Mouse (Mus musculus) CH12F3 (cell line): ENCODE measurements around the gene Heatr4.

ENCODE experiments used
- in situ Hi-C: fragments of 300-500 bp; cut with MboI; formaldehyde crosslinking; loops from 2 replicates; pipeline ENCODE4 v1.14.3; 2020; ENCODE audit warnings: low sequenced_read_pairs

Heatr4 gene

GRCm38 (mm10) chr12:83939332-83939731 is 45.3 kb downstream of the Heatr4 start:
- in situ Hi-C loops = loop anchor here (25.0 kb wide), 1 partner anchor 227 kb away; no protein-coding TSS in a partner anchor

DNA sequence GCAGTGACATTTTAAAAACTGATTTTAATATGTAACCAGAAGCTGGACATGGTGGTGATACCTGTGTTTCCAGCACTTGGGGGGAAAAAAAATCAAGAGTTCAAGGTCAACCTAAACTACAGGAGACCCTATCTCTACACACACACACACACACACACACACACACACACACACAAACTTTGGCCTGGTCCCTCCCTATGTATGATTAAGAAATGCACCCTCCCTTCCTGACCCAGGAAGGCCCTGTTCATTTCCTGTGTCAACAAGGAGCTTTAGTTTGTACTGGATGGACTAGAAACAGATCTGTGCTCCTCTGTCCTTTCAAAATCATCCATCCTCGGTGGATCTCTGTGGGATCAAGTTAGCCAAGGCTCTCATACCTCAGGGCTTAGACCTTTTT is 46.1 kb downstream of the Heatr4 start:
- in situ Hi-C loops = loop anchor here (25.0 kb wide), 1 partner anchor 226 kb away; no protein-coding TSS in a partner anchor

- in situ Hi-C loops = loop anchor here (25.0 kb wide), 1 partner anchor 225 kb away; no protein-coding TSS in a partner anchor
These were observed 47.1 kb downstream of the Heatr4 start for GRCm38 (mm10) chr12:83937600-83937999.

DNA sequence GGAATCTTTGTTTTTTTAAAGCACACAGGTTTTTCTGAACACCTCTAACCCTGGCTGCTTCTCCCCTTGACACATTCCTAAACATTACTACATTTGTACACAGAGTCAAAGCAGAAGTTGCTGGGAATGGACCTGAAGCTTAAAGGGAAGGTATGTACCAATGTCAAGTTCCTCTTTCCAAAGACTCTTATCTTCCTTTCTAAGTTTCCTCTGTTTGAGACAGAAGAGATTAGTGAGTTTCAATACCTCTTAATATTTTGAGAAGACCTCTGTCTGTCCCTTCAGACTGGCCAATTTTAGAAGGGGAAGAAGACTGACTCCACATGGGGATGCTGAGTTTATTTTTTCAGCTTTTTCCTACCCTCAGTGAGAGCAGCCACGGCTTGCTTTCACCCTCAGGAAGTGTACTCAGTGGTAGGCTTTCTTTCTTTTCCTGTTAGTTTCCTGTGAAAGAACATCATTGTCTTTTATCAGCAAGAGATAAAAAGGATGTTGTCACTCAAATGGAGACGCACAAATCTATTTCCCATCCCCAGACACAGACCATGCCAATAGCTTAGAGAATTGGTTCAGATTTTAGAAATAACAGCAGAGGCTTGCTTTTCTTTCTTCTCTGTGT is 55.4 kb downstream of the Heatr4 start:
- in situ Hi-C loops = loop anchor here (25.0 kb wide), 1 partner anchor 217 kb away; no protein-coding TSS in a partner anchor

DNA sequence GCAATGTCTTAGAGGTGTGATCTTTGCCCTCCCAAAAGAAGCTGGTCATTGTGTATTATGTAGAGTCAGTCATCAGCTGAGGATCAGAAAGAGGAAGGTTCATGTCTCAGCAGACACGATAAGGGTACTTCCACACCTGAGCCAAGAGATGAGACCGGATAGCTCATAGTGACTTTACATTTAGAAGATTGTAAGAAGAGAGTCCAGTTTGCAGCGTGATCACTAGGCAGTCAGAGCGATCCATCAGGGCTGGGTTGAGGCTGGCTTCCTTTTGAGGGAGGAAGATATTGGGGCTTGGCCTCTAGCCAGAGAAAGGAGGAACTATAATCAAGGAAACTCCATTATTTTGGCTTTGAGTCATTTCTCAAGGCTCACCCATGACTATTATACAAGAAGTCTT is 56.9 kb downstream of the Heatr4 start:
- in situ Hi-C loops = loop anchor here (25.0 kb wide), 1 partner anchor 215 kb away; no protein-coding TSS in a partner anchor

DNA sequence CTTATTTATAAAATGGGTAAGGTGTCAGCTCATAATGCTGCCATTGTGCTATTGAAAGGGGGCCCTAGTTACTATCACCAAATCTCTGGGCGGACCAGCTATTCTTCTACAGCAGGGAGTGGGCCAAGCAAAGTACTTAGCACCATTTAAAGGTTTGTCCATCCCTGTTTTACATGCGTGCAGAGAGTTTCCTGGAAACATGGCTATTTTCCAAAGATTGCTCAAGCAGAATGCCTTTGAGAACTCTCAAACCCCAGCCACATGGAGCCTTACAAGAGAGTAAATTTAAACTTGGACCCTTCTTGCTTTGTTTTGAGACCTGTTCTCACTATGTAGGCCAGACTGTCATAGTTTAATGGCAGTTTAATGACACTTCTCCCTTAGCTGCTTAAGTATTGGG is 58.6 kb downstream of the Heatr4 start:
- in situ Hi-C loops = loop anchor here (25.0 kb wide), 1 partner anchor 214 kb away; no protein-coding TSS in a partner anchor

DNA sequence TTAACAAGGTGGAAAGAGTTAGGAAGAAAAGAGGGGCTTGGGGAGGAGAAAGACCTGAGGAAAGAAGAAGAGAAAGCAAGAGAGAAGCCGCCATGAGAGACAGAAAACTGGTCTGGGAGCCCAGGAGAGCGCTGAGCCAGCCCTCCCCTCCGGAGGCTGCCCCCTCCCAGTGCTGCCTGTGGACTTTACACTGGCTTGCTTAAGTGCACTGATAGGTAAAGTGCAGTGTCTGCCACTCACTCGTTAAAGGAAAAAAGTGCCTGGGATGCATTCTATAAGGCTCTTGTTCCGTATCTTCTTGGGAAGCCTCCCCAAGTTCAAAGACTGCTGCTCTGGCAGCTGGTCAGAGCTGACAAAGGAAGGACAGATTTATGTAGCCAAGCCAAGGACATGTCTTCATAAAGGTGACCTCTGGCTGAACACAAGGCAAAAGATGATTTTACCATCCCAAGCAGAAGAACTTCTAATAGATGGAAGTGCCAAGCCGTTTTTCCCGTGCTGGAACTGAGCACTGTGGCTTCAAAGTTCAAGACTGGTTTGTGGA is 59.4 kb downstream of the Heatr4 start:
- in situ Hi-C loops = loop anchor here (25.0 kb wide), 1 partner anchor 213 kb away; no protein-coding TSS in a partner anchor

GRCm38 (mm10) chr12:83924332-83924731 is 60.3 kb downstream of the Heatr4 start:
- in situ Hi-C loops = no loop called here

- in situ Hi-C loops = no loop called here
These were observed 61.2 kb downstream of the Heatr4 start for GRCm38 (mm10) chr12:83923486-83923859.

DNA sequence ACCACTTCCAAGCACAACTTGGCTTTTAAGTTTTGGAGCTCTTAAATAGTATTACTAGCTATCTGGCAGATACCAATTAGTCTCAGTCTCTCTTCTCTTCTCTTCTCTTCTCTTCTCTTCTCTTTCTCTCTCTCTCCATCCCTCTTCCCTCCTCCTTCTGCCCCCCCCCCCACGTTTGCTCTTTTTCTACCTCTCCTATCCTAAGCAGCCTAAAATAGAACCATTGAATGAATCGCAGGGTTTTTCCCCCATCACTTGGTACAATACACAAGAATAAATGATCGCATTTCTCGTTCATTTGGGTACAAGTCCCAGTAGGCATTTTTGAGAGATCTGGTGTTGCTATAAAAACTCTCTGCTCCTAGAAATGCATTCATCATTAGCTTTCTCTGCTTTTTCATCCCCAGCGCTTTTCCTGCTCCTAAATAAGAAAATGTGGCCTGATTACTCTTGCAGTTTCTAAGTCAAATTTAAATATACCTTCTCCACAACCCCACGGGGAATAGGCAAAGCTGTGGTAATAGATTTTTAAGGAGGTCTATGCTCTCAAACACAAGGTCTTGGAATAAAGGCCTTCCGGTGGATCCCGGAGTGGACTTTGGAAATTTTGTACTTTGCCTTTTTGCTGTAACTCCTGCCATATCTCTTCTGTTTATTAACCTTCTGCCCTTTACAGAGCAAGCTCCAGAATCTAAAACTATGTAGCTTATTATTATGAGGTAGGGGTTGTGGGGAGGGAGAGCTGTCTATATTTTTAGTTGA is 61.7 kb downstream of the Heatr4 start:
- in situ Hi-C loops = no loop called here

- in situ Hi-C loops = no loop called here
These were observed 62.9 kb downstream of the Heatr4 start, which contains the start of gene Numb for GRCm38 (mm10) chr12:83921535-83922381. TSS of gene Numb (minus strand) at chr12:83921934.

- in situ Hi-C loops = no loop called here
These were observed 63.8 kb downstream of the Heatr4 start for GRCm38 (mm10) chr12:83920721-83921441.

- in situ Hi-C loops = no loop called here
These were observed 67.8 kb downstream of the Heatr4 start for GRCm38 (mm10) chr12:83916884-83917283.

GRCm38 (mm10) chr12:83914797-83915196 is 69.9 kb downstream of the Heatr4 start:
- in situ Hi-C loops = no loop called here

GRCm38 (mm10) chr12:83914202-83914740 is 70.4 kb downstream of the Heatr4 start:
- in situ Hi-C loops = no loop called here

GRCm38 (mm10) chr12:83910451-83910850 is 74.2 kb downstream of the Heatr4 start:
- in situ Hi-C loops = no loop called here
